Mouse (Mus musculus): ENCODE results near the gene Slc22a13. TPM values are rescaled to one million over a fixed set of nuclear protein-coding genes. Genes with fewer than 3 reads are reported as not detected.

Gene Slc22a13
- polyA plus RNA-seq, 1 experiment from 2014 or later, result not detected

DNA sequence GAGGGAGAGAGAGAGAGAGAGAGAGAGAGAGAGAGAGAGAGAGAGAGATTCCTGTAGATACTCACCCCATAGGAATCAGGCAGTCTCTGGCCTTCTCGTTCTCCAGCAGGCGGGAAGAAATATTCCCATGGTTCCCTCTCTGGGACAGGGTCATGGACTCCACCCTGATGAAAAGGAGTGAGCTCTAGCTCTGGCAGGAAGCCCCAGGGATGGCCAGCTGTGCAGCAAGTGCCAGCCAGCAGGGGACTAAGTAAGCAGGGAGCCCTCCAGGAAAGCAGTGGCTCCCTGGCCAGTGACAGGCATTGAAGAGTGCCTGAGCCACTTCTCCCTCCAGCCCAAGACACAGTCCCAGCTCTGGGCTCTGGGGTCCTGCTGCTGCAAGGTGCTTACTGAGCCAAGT is 57.1 kb downstream of the Slc22a13 start:
- Histone ChIP-seq H3K36me3 (ENCODE audit: control insufficient read depth, insufficient read depth, low read length) (no peaks in the 10 kb centered on the region), H3K9ac (ENCODE audit: low read length) (no peak overlapping the region), H3K4me1 (ENCODE audit: control insufficient read depth, insufficient read depth, low read length) (no peaks in the 10 kb centered on the region), H3K9me3 (replicated peaks; ENCODE audit: control insufficient read depth, low read length) (no peaks in the 10 kb centered on the region), H3K27me3 (ENCODE audit: control insufficient read depth, insufficient read depth, low read length) (no peaks in the 10 kb centered on the region), H3K27ac (ENCODE audit: low read length) (no peak overlapping the region), H3K4me2 (ENCODE audit: low read depth, low read length) (no peak overlapping the region), H3K4me3 (replicated peaks; ENCODE audit: low read length) (no peak overlapping the region)
- 54% methylated on average over 2 of the region's 2 CpGs for WGBS
- ATAC-seq (ENCODE audit: insufficient read depth, low FRiP score), result no peak

DNA sequence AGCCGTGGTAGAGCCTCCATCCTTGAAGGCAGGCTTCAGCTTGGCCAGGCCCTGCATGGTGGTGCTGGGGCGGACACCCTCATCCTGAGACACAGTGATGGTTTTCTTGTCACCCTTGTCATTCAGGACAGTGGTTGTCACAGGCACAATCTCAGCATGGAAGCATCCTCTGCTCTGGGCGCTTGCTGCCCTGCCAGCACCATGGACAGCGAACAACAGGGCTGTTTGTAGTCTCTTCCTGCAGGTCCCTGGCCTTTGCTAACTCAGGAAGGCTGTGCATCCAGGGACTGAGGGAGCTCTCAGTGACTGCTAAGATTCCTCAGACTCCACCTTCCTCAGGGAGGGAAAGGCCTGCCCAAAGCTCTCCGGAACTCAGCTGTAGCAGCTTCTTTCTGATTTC is 59.3 kb downstream of the Slc22a13 start:
- no peak overlapping the region for H3K27ac ChIP-seq (ENCODE audit: low read length)

DNA sequence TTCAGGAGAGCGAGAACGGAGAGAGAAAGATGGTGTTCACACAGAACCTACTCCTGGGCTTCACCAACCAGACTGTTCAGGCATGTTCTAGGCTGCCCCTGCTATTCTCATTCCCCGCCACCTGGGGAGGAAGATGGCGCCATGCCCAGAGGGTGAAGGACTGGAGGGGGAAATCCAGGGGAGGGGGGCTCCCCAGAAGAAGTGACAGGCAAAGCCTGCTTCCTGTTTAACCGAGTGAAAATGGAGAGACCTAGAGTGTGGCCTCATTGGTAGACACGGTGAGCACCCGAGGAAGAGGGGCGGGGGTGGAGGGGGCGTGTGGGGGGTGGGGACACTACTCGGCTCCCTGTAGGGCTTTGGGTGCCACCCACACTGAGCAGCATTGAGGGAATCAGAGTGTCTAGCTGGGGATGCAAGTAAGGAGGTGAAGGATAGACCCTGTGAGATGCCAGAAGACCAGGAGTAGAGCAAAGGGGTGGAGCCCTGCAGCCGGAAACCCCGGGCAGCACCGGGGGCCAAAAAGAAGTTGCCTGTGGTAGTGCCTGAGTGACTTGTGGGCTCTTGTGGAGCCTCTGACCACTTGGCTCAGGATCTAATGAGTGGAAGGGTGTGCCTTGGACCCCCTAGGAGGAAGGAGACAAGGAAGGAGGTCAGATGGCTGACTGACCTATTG is 62.7 kb downstream of the Slc22a13 start:
- no peak for ATAC-seq (ENCODE audit: insufficient read depth, low FRiP score)
- Histone ChIP-seq H3K4me2 (ENCODE audit: low read depth, low read length) (no peak overlapping the region), H3K9ac (ENCODE audit: low read length) (no peak overlapping the region), H3K4me3 (replicated peaks; ENCODE audit: low read length) (no peak overlapping the region), H3K27ac (ENCODE audit: low read length) (no peak overlapping the region), H3K27me3 (ENCODE audit: control insufficient read depth, insufficient read depth, low read length) (no peaks in the 10 kb centered on the region), H3K4me1 (ENCODE audit: control insufficient read depth, insufficient read depth, low read length) (no peaks in the 10 kb centered on the region), H3K36me3 (ENCODE audit: control insufficient read depth, insufficient read depth, low read length) (no peaks in the 10 kb centered on the region), H3K9me3 (replicated peaks; ENCODE audit: control insufficient read depth, low read length) (no peaks in the 10 kb centered on the region)
- WGBS, result 66% methylated on average over 13 of the region's 13 CpGs

More for the DNA sequence above, 59.3 kb downstream of the Slc22a13 start:
- H3K4me1 ChIP-seq (ENCODE audit: control insufficient read depth, insufficient read depth, low read length), result no peaks in the 10 kb centered on the region
- no peaks in the 10 kb centered on the region for H3K36me3 ChIP-seq (ENCODE audit: control insufficient read depth, insufficient read depth, low read length)
- H3K27me3 ChIP-seq (ENCODE audit: control insufficient read depth, insufficient read depth, low read length), result no peaks in the 10 kb centered on the region
- H3K9ac ChIP-seq (ENCODE audit: low read length), result no peak overlapping the region
- no peak overlapping the region for H3K4me2 ChIP-seq (ENCODE audit: low read depth, low read length)
- no peak overlapping the region for H3K4me3 ChIP-seq (replicated peaks; ENCODE audit: low read length)
- H3K9me3 ChIP-seq (replicated peaks; ENCODE audit: control insufficient read depth, low read length), result no peaks in the 10 kb centered on the region
- WGBS, result 23% methylated on average over 5 of the region's 5 CpGs
- ATAC-seq (ENCODE audit: insufficient read depth, low FRiP score), result no peak

- Histone ChIP-seq H3K4me1 (ENCODE audit: control insufficient read depth, insufficient read depth, low read length) (no peaks in the 10 kb centered on the region), H3K9ac (ENCODE audit: low read length) (no peak overlapping the region), H3K9me3 (replicated peaks; ENCODE audit: control insufficient read depth, low read length) (no peaks in the 10 kb centered on the region), H3K36me3 (ENCODE audit: control insufficient read depth, insufficient read depth, low read length) (no peaks in the 10 kb centered on the region), H3K4me2 (ENCODE audit: low read depth, low read length) (no peak overlapping the region), H3K27me3 (ENCODE audit: control insufficient read depth, insufficient read depth, low read length) (no peaks in the 10 kb centered on the region), H3K27ac (ENCODE audit: low read length) (no peak overlapping the region), H3K4me3 (replicated peaks; ENCODE audit: low read length) (no peak overlapping the region)
- WGBS, result 58% methylated on average over 6 of the region's 6 CpGs
- ATAC-seq (ENCODE audit: insufficient read depth, low FRiP score), result no peak
Observed at GRCm38 (mm10) chr9:119145638-119146037, 63.3 kb downstream of the Slc22a13 start.

DNA sequence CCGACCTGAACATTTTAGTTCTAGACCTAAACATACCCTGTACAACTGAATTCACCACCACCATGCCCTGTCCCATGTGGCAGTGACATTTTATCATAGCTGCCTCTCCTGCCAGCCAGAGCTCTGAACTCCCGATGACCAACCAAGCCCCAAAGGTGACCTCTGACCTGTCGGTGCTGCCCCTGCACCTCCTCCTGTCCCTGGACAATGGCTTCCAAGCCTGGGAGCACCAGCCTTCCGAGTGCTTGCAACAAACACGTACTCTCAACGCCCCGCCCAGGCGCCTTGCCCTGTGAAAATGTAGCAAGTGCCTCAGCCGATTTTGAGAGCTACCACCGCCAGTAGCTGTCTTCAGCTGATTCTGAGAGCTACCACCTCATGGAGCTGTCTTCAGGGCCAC is 63.8 kb downstream of the Slc22a13 start:
- WGBS, result 59% methylated on average over 10 of the region's 10 CpGs
- H3K4me3 ChIP-seq (replicated peaks; ENCODE audit: low read length), result no peak overlapping the region
- no peak overlapping the region for H3K27ac ChIP-seq (ENCODE audit: low read length)
- ATAC-seq (ENCODE audit: insufficient read depth, low FRiP score), result no peak
- H3K4me2 ChIP-seq (ENCODE audit: low read depth, low read length), result no peak overlapping the region
- no peaks in the 10 kb centered on the region for H3K4me1 ChIP-seq (ENCODE audit: control insufficient read depth, insufficient read depth, low read length)
- no peaks in the 10 kb centered on the region for H3K9me3 ChIP-seq (replicated peaks; ENCODE audit: control insufficient read depth, low read length)
- no peaks in the 10 kb centered on the region for H3K36me3 ChIP-seq (ENCODE audit: control insufficient read depth, insufficient read depth, low read length)
- H3K27me3 ChIP-seq (ENCODE audit: control insufficient read depth, insufficient read depth, low read length), result no peaks in the 10 kb centered on the region
- no peak overlapping the region for H3K9ac ChIP-seq (ENCODE audit: low read length)

GRCm38 (mm10) chr9:119144696-119145095 is 64.2 kb downstream of the Slc22a13 start:
- Histone ChIP-seq H3K36me3 (ENCODE audit: control insufficient read depth, insufficient read depth, low read length) (no peaks in the 10 kb centered on the region), H3K27ac (ENCODE audit: low read length) (no peak overlapping the region), H3K4me2 (ENCODE audit: low read depth, low read length) (no peak overlapping the region), H3K9ac (ENCODE audit: low read length) (no peak overlapping the region), H3K4me3 (replicated peaks; ENCODE audit: low read length) (no peak overlapping the region), H3K4me1 (ENCODE audit: control insufficient read depth, insufficient read depth, low read length) (no peaks in the 10 kb centered on the region), H3K9me3 (replicated peaks; ENCODE audit: control insufficient read depth, low read length) (no peaks in the 10 kb centered on the region), H3K27me3 (ENCODE audit: control insufficient read depth, insufficient read depth, low read length) (no peaks in the 10 kb centered on the region)
- WGBS, result 73% methylated on average over 8 of the region's 8 CpGs
- ATAC-seq (ENCODE audit: insufficient read depth, low FRiP score), result no peak

DNA sequence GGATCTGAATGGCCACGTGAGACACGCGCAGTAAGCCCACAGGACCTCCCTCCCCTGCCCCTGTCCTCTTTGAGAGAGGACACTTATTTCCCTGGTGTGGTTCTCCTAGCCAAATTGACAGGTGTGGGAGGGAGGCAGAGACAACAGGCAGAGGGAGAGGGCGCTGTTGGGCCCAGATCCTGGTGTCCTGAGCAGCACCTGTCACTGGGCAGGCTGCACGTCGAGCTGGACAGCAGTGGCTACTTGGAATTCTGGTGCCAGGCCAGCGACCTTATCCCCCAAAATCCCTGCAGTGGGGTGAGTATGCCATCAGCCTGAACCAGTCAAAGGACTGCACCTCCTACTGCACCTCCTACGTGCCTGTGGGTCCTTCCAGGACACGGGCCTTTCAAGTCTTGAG is 65.5 kb downstream of the Slc22a13 start:
- no peak overlapping the region for H3K27ac ChIP-seq (ENCODE audit: low read length)
- no peaks in the 10 kb centered on the region for H3K9me3 ChIP-seq (replicated peaks; ENCODE audit: control insufficient read depth, low read length)
- no peaks in the 10 kb centered on the region for H3K36me3 ChIP-seq (ENCODE audit: control insufficient read depth, insufficient read depth, low read length)
- no peak overlapping the region for H3K4me2 ChIP-seq (ENCODE audit: low read depth, low read length)
- WGBS, result 71% methylated on average over 9 of the region's 9 CpGs
- H3K4me3 ChIP-seq (replicated peaks; ENCODE audit: low read length), result no peak overlapping the region
- no peak overlapping the region for H3K9ac ChIP-seq (ENCODE audit: low read length)
- H3K4me1 ChIP-seq (ENCODE audit: control insufficient read depth, insufficient read depth, low read length), result no peaks in the 10 kb centered on the region
- no peak for ATAC-seq (ENCODE audit: insufficient read depth, low FRiP score)
- H3K27me3 ChIP-seq (ENCODE audit: control insufficient read depth, insufficient read depth, low read length), result no peaks in the 10 kb centered on the region

Other genes with a start within 250 kb of the Slc22a13 start
- gene Vill, start 156.3 kb downstream of the Slc22a13 start, polyA plus RNA-seq (2015; fragmentation: Nextera tagmentation; extraction: Ambion mirVana), result 43.0 and 52.7 TPM in 2 replicates
- 75.9 and 92.4 TPM in 2 replicates for gene Plcd1, start 115.6 kb downstream of the Slc22a13 start, polyA plus RNA-seq (2015; fragmentation: Nextera tagmentation; extraction: Ambion mirVana)
- gene Dlec1, start 106.6 kb downstream of the Slc22a13 start, polyA plus RNA-seq (2015; fragmentation: Nextera tagmentation; extraction: Ambion mirVana), result 0.71 and 0.77 TPM in 2 replicates
- gene Acaa1b, start 52.0 kb downstream of the Slc22a13 start, polyA plus RNA-seq (2015; fragmentation: Nextera tagmentation; extraction: Ambion mirVana), result 1.7 and 2.3 TPM in 2 replicates
- gene Gm47289, start 49.9 kb downstream of the Slc22a13 start, polyA plus RNA-seq (2015; fragmentation: Nextera tagmentation; extraction: Ambion mirVana), result not detected in 2 replicates
- gene Oxsr1, start 113.3 kb upstream of the Slc22a13 start, polyA plus RNA-seq (2015; fragmentation: Nextera tagmentation; extraction: Ambion mirVana), result 11.7 TPM in 2 replicates
- gene Acaa1a, start 130.6 kb upstream of the Slc22a13 start, polyA plus RNA-seq (2015; fragmentation: Nextera tagmentation; extraction: Ambion mirVana), result 131 and 139 TPM in 2 replicates
- gene Myd88, start 132.3 kb upstream of the Slc22a13 start, polyA plus RNA-seq (2015; fragmentation: Nextera tagmentation; extraction: Ambion mirVana), result 43.2 and 46.7 TPM in 2 replicates
- gene Xylb, start 148.3 kb upstream of the Slc22a13 start, polyA plus RNA-seq (2015; fragmentation: Nextera tagmentation; extraction: Ambion mirVana), result 7.0 and 8.5 TPM in 2 replicates
- gene Slc22a14, start 156.5 kb upstream of the Slc22a13 start, polyA plus RNA-seq (2015; fragmentation: Nextera tagmentation; extraction: Ambion mirVana), result not detected in 2 replicates
- gene Acvr2b, start 193.0 kb upstream of the Slc22a13 start, polyA plus RNA-seq (2015; fragmentation: Nextera tagmentation; extraction: Ambion mirVana), result 5.9 and 6.8 TPM in 2 replicates
- gene Exog, start 235.8 kb upstream of the Slc22a13 start, polyA plus RNA-seq (2015; fragmentation: Nextera tagmentation; extraction: Ambion mirVana), result 21.5 and 23.2 TPM in 2 replicates